In genomic region chr13:104499116-104500040, GRCm38 (mm10) we compare ENCODE assay signal across 8 mouse cellular contexts.
A peak's percentile ranks its signal among the peaks of the same experiment; 100 is the strongest.
DNase-seq lines count a peak whose midpoint lies in the region; ATAC-seq and TF ChIP-seq lines count a peak whose summit lies in the region.

No protein-coding gene starts in this region.

- no peak overlapping the region for H3K27ac ChIP-seq in kidney, adult 2 months (ENCODE audit: insufficient read depth, low read depth, low read length)
- H3K27ac ChIP-seq in kidney, embryonic 15.5 days = no peak overlapping the region

- H3K9ac ChIP-seq in kidney, embryonic 15.5 days = no peak overlapping the region

- H3K79me2 ChIP-seq in myocyte (ENCODE audit: control insufficient read depth, insufficient read depth) = no peaks in the 10 kb centered on the region

- intact Hi-C loops in gastrocnemius, postnatal 14 days (cut with DNase I; ENCODE audit: low total_unique reads) = no loop called here
- intact Hi-C loops in left cerebral cortex, postnatal 25 days (cut with DNase I) = no loop called here

- H3K4me2 ChIP-seq in kidney, embryonic 15.5 days = no peak overlapping the region
- H3K4me2 ChIP-seq in myocyte (ENCODE audit: low read depth) = peak overlapping the region; percentile 21

- no peak overlapping the region for H3K4me3 ChIP-seq in kidney, adult 2 months (ENCODE audit: insufficient read depth, low read depth, low read length)
- no peak overlapping the region for H3K4me3 ChIP-seq in kidney, embryonic 15.5 days (replicated peaks)
- H3K4me3 ChIP-seq in myocyte = no peak overlapping the region

- peaks cover 6% of the 10 kb centered on the region; the same call in 1 of the 2 replicates for H3K4me1 ChIP-seq in kidney, adult 2 months (ENCODE audit: control insufficient read depth, insufficient read depth, low read length)
- H3K4me1 ChIP-seq in kidney, embryonic 15.5 days = peaks cover 6% of the 10 kb centered on the region

- WGBS in kidney, adult 2 months = 41% methylated on average over 9 of the region's 9 CpGs
- 70% methylated on average over 9 of the region's 9 CpGs for WGBS in kidney, embryonic 15.5 days

- no peak overlapping the region for H3ac ChIP-seq in myocyte (ENCODE audit: control insufficient read depth, insufficient read length)

- TF ChIP-seq POLR2A in kidney, adult 2 months (IDR thresholded peaks at IDR 0.05; ENCODE audit: low read depth, low read length) = no peak
- peak; percentile 9 for TF ChIP-seq POLR2A in myocyte (IDR thresholded peaks at IDR 0.05; ENCODE audit: insufficient read length, low read depth)

- H3K27me3 ChIP-seq in kidney, adult 2 months (replicated peaks; ENCODE audit: control insufficient read depth, insufficient read depth, low read length) = no peaks in the 10 kb centered on the region
- no peaks in the 10 kb centered on the region for H3K27me3 ChIP-seq in kidney, embryonic 15.5 days
- H3K27me3 ChIP-seq in myocyte (ENCODE audit: control insufficient read depth, insufficient read depth, insufficient read length) = no peaks in the 10 kb centered on the region

- peak; percentile 15 for DNase-seq in embryo, embryonic 10.5 days (ENCODE audit: low spot score)
- no peak for DNase-seq in embryo, embryonic 9.5 days (ENCODE audit: extremely low spot score)
- DNase-seq in kidney, adult 2 months = peak; percentile 75
- DNase-seq in gastrocnemius, postnatal 14 days = peak; percentile 48
- no peak for DNase-seq in right cerebral cortex, postnatal 25 days
- DNase-seq in left cerebral cortex, postnatal 25 days (ENCODE audit: low spot score in 2 of 2) = no peak

- no peaks in the 10 kb centered on the region for H3K9me3 ChIP-seq in kidney, embryonic 15.5 days (replicated peaks)

- no peaks in the 10 kb centered on the region for H3K36me3 ChIP-seq in kidney, adult 2 months (ENCODE audit: control insufficient read depth, insufficient read depth, low read length)
- no peaks in the 10 kb centered on the region for H3K36me3 ChIP-seq in kidney, embryonic 15.5 days
- H3K36me3 ChIP-seq in myocyte (ENCODE audit: control insufficient read depth, insufficient read depth) = no peaks in the 10 kb centered on the region

- TF ChIP-seq CTCF in kidney, adult 2 months (conservative IDR thresholded peaks at IDR 0.05; ENCODE audit: insufficient read depth, insufficient read length, low read depth, low read length) = no peak

- ATAC-seq in kidney, embryonic 15.5 days (replicated peaks; ENCODE audit: low FRiP score) = no peak

TF ChIP-seq in myocyte, 11 proteins besides CTCF, POLR2A, EP300 and RAD21:
- peak; percentile 5 to 100 (median 99) for TF ChIP-seq MYOD1 (IDR thresholded peaks at IDR 0.05; ENCODE audit: control insufficient read depth in 1 of 3, insufficient read length in 2 of 3, low read depth in 2 of 3)
- TF ChIP-seq MYOG (IDR thresholded peaks at IDR 0.05; ENCODE audit: control insufficient read depth in 1 of 3, insufficient read depth in 1 of 3, insufficient read length in 2 of 3, low read depth in 2 of 3) = peak; percentile 51 to 99 (median 97)
- no peak for TF ChIP-seq REST (IDR thresholded peaks at IDR 0.05; ENCODE audit: insufficient read depth, insufficient read length)
- no peak for TF ChIP-seq E2F4 (IDR thresholded peaks at IDR 0.05; ENCODE audit: insufficient read depth)
- TF ChIP-seq SRF (IDR thresholded peaks at IDR 0.05; ENCODE audit: control insufficient read depth, insufficient read length, low read depth) = peak; percentile 52
- TF ChIP-seq TCF12 (IDR thresholded peaks at IDR 0.05; ENCODE audit: insufficient read depth, poor library complexity, severe bottlenecking) = peak; percentile 90
- peak; percentile 88 for TF ChIP-seq CEBPB (IDR thresholded peaks at IDR 0.05; ENCODE audit: insufficient read depth, poor library complexity, severe bottlenecking)
- peak; percentile 95 for TF ChIP-seq TCF3 (IDR thresholded peaks at IDR 0.05; ENCODE audit: insufficient read length, low read depth)
- no peak for TF ChIP-seq MAX (IDR thresholded peaks at IDR 0.05; ENCODE audit: low read depth)
- no peak for TF ChIP-seq USF1 (IDR thresholded peaks at IDR 0.05; ENCODE audit: low read depth)
- TF ChIP-seq POLR2AphosphoS2 (IDR thresholded peaks at IDR 0.05; ENCODE audit: insufficient read length, low read depth) = peak; percentile 47

Comparison
In these comparisons a context has a peak if more than half of its experiments do, and no peak if none do; other contexts are left out.
1. DNase-seq: peak in embryo, embryonic 10.5 days (single experiment), kidney, adult 2 months (single experiment) and gastrocnemius, postnatal 14 days (single experiment); none in embryo, embryonic 9.5 days (single experiment), right cerebral cortex, postnatal 25 days (single experiment) and left cerebral cortex, postnatal 25 days (0 of 2).